In the genomic region with DNA sequence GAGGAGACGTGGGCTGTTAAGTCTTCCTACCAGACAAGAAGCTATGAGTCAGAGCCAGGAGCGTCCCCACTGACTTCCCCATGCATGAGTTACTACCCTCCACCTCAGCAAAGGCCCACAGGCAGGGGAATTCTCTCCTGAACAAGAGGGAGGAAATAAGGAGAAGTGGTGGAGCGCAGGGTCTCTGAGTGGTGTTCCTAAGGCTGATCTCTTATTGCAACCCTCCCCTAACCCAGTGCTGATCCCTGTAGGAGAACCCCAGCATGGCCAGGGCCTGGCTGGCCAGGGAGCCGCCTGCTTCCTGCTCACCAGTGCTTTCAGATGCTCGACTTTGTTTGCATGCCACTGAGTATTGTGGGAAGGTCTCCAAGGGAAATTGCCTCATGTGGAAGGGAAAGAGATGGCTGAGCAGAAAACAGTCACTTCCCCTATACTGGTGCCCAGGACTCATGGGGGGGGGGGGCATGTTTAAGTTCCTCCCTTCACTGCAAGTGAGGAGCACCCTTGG, we compare ENCODE assay signal across 13 mouse cellular contexts.
DNase-seq lines count a peak whose midpoint lies in the region; ATAC-seq and TF ChIP-seq lines count a peak whose summit lies in the region.
"Had no signal": no experiment of that assay in that cellular context is flagged by ENCODE, and none has a peak within 500 bp of the region (broad histone marks: within the 10 kb centered on the region; RNA-seq: fewer than 3 reads in every experiment).

No protein-coding gene starts in this region.

- no peaks in the 10 kb centered on the region for H3K27me3 ChIP-seq in hindbrain, postnatal 0 days (ENCODE audit: insufficient read depth, low read length)
- H3K27me3 ChIP-seq in hindbrain, embryonic 16.5 days (replicated peaks; ENCODE audit: control insufficient read depth, insufficient read depth, low read length), result no peaks in the 10 kb centered on the region
- H3K27me3 ChIP-seq in intestine, embryonic 16.5 days (replicated peaks; ENCODE audit: control insufficient read depth, insufficient read depth, low read length), result no peaks in the 10 kb centered on the region
- H3K27me3 ChIP-seq: CH12.LX; forebrain, embryonic 13.5 days; neural tube, embryonic 15.5 days had no signal

- TF ChIP-seq CTCF in hindbrain, postnatal 0 days (IDR thresholded peaks at IDR 0.05; ENCODE audit: low read depth), result no peak

- no peak overlapping the region for H3K27ac ChIP-seq in hindbrain, postnatal 0 days
- H3K27ac ChIP-seq in hindbrain, embryonic 16.5 days (ENCODE audit: low read depth, low read length), result no peak overlapping the region
- peak overlapping the region; percentile 41; the same call in 1 of the 2 replicates for H3K27ac ChIP-seq in intestine, embryonic 16.5 days (ENCODE audit: low read length)
- H3K27ac ChIP-seq: forebrain, embryonic 13.5 days; neural tube, embryonic 15.5 days had no signal

- WGBS in hindbrain, postnatal 0 days, result 55% methylated on average over 5 of the region's 5 CpGs
- WGBS in hindbrain, embryonic 16.5 days, result 51% methylated on average over 5 of the region's 5 CpGs
- WGBS in intestine, embryonic 16.5 days, result 54% methylated on average over 5 of the region's 5 CpGs

- no peaks in the 10 kb centered on the region for H3K36me3 ChIP-seq in hindbrain, postnatal 0 days (ENCODE audit: insufficient read depth, low read length)
- H3K36me3 ChIP-seq in hindbrain, embryonic 16.5 days (ENCODE audit: control insufficient read depth, insufficient read depth, low read length), result no peaks in the 10 kb centered on the region
- H3K36me3 ChIP-seq in intestine, embryonic 16.5 days (ENCODE audit: control insufficient read depth, insufficient read depth, low read length), result no peaks in the 10 kb centered on the region
- H3K36me3 ChIP-seq: neural tube, embryonic 15.5 days had no signal

- DNase-seq in hindbrain, postnatal 0 days (ENCODE audit: low spot score), result no peak
- DNase-seq in lung, postnatal 14 days, result peak; percentile 71
- no peak for DNase-seq in left cerebral cortex, adult 11 months (ENCODE audit: low spot score)
- DNase-seq in left cerebral cortex, postnatal 25 days (ENCODE audit: low spot score in 2 of 2), result no peak
- no peak for DNase-seq in right cerebral cortex, postnatal 4 days
- DNase-seq: left cerebral cortex, postnatal 4 days; thymus, postnatal 36 days had no signal

- peak; percentile 27; the same call in 1 of the 2 replicates for ATAC-seq in hindbrain, postnatal 0 days
- no peak for ATAC-seq in hindbrain, embryonic 16.5 days
- peak; percentile 86 for ATAC-seq in common myeloid progenitor, adult 5-6 weeks (replicated peaks; ENCODE audit: low read depth, poor library complexity, severe bottlenecking)
- ATAC-seq in intestine, embryonic 16.5 days, result 0 out of 2 replicates have a peak, but pooled peaks have one; percentile 28
- ATAC-seq: forebrain, embryonic 13.5 days had no signal

- intact Hi-C loops in left cerebral cortex, postnatal 25 days (cut with DNase I), result no loop called here

- H3K4me2 ChIP-seq in hindbrain, postnatal 0 days (ENCODE audit: low read depth, low read length), result no peak overlapping the region
- no peak overlapping the region for H3K4me2 ChIP-seq in hindbrain, embryonic 16.5 days (ENCODE audit: low read length)
- no peak overlapping the region for H3K4me2 ChIP-seq in intestine, embryonic 16.5 days (ENCODE audit: low read depth, low read length)
- H3K4me2 ChIP-seq: forebrain, embryonic 13.5 days; neural tube, embryonic 15.5 days had no signal

- H3K9ac ChIP-seq in hindbrain, postnatal 0 days (replicated peaks; ENCODE audit: low read length), result no peak overlapping the region
- H3K9ac ChIP-seq in hindbrain, embryonic 16.5 days (ENCODE audit: low read depth, low read length), result no peak overlapping the region
- H3K9ac ChIP-seq in intestine, embryonic 16.5 days (ENCODE audit: low read depth, low read length), result no peak overlapping the region
- H3K9ac ChIP-seq: forebrain, embryonic 13.5 days; neural tube, embryonic 15.5 days had no signal

- peaks cover 3% of the 10 kb centered on the region; the same call in 1 of the 2 replicates for H3K4me1 ChIP-seq in hindbrain, postnatal 0 days (ENCODE audit: insufficient read depth, low read length)
- peaks cover 3% of the 10 kb centered on the region for H3K4me1 ChIP-seq in hindbrain, embryonic 16.5 days (ENCODE audit: control insufficient read depth, insufficient read depth, low read depth, low read length)
- H3K4me1 ChIP-seq in intestine, embryonic 16.5 days (ENCODE audit: control insufficient read depth, insufficient read depth, low read length), result no peaks in the 10 kb centered on the region

- H3K9me3 ChIP-seq in hindbrain, postnatal 0 days (ENCODE audit: low read length), result no peaks in the 10 kb centered on the region; the same call in 1 of the 2 replicates
- H3K9me3 ChIP-seq in hindbrain, embryonic 16.5 days (ENCODE audit: control insufficient read depth, low read length), result peaks cover 3% of the 10 kb centered on the region; the same call in 1 of the 2 replicates
- H3K9me3 ChIP-seq in intestine, embryonic 16.5 days (ENCODE audit: control insufficient read depth, low read length), result peaks cover 13% of the 10 kb centered on the region; the same call in 1 of the 2 replicates
- H3K9me3 ChIP-seq: neural tube, embryonic 15.5 days had no signal

- H3K4me3 ChIP-seq in hindbrain, postnatal 0 days (ENCODE audit: low read length), result no peak overlapping the region
- no peak overlapping the region for H3K4me3 ChIP-seq in hindbrain, embryonic 16.5 days (ENCODE audit: low read length)
- no peak overlapping the region for H3K4me3 ChIP-seq in intestine, embryonic 16.5 days (ENCODE audit: low read length)
- H3K4me3 ChIP-seq: forebrain, embryonic 13.5 days; neural tube, embryonic 15.5 days had no signal
